Mouse (Mus musculus) layer of hippocampus, postnatal 10 days (tissue): Measurements from ENCODE around the gene Cidec. TPM values are rescaled to one million over a fixed set of nuclear protein-coding genes. Genes with fewer than 3 reads are reported as not detected.

Experiments
- microRNA-seq, 2 experiments: library from miRNA; unstranded; fragments of <30 nt; microRNA quantifications; one replicate each; pipeline ENCODE4 v1.2.0; 2021
- total RNA-seq, 2 experiments: library from RNA; stranded (reverse); gene quantifications; 2 replicates each; pipeline ENCODE4 v1.2.3; 2021

Cidec gene
- total RNA-seq, 2 experiments from 2014 or later: not detected

Small RNA genes lying within 50 kb of the gene (microRNA-seq; reads per million reads assigned to microRNA genes)
- gene Gm24387: 0 reads per million in 2 experiments

Other genes starting within 250 kb of the Cidec start
- 10 to 100 TPM; 93.2 to 95.1 TPM for gene Lhfpl4, start 240.4 kb downstream of the Cidec start, total RNA-seq
- gene Mtmr14, start 197.9 kb downstream of the Cidec start, total RNA-seq: 10 to 100 TPM; 18.1 to 20.6 TPM
- 1 to 10 TPM; 7.1 to 8.1 TPM for gene Cpne9, start 153.5 kb downstream of the Cidec start, total RNA-seq
- gene Brpf1, start 128.6 kb downstream of the Cidec start, total RNA-seq: 10 to 100 TPM; 28.3 to 28.6 TPM
- 1 to 10 TPM; 6.7 to 8.0 TPM for gene Ogg1, start 108.8 kb downstream of the Cidec start, total RNA-seq
- gene Camk1, start 91.8 kb downstream of the Cidec start, total RNA-seq: 10 to 100 TPM; 59.5 to 64.3 TPM
- 10 to 100 TPM; 51.0 to 58.4 TPM for gene Tada3, start 57.9 kb downstream of the Cidec start, total RNA-seq
- gene Arpc4, start 57.6 kb downstream of the Cidec start, total RNA-seq: 100 to 1,000 TPM; 324 to 337 TPM
- 10 to 100 TPM; 11.2 to 13.2 TPM for gene Ttll3, start 46.5 kb downstream of the Cidec start, total RNA-seq
- 10 to 100 TPM; 21.3 to 26.9 TPM for gene Rpusd3, start 16.4 kb downstream of the Cidec start, total RNA-seq
- gene Jagn1, start 6.8 kb upstream of the Cidec start, total RNA-seq: 10 to 100 TPM; 42.9 to 44.1 TPM
- gene Il17re, start 22.7 kb upstream of the Cidec start, total RNA-seq: under 1 TPM; 0.55 to 0.60 TPM
- 1 to 10 TPM; 4.8 to 5.6 TPM for gene Il17rc, start 35.7 kb upstream of the Cidec start, total RNA-seq
- 10 to 100 TPM; 80.0 to 92.3 TPM for gene Creld1, start 47.5 kb upstream of the Cidec start, total RNA-seq
- gene Prrt3, start 66.2 kb upstream of the Cidec start, total RNA-seq: 10 to 100 TPM; 36.7 to 39.7 TPM
- 10 to 100 TPM; 75.6 to 77.6 TPM for gene Emc3, start 95.9 kb upstream of the Cidec start, total RNA-seq
- 1 to 10 TPM; 3.2 to 4.9 TPM for gene Fancd2, start 95.9 kb upstream of the Cidec start, total RNA-seq
- gene Fancd2os, start 165.0 kb upstream of the Cidec start, total RNA-seq: under 1 TPM in 1 of 2 experiments, not detected in 1; 0.49 TPM
- gene Brk1, start 169.0 kb upstream of the Cidec start, total RNA-seq: 100 to 1,000 TPM; 221 TPM
- gene Vhl, start 188.2 kb upstream of the Cidec start, total RNA-seq: 10 to 100 TPM; 65.8 to 70.5 TPM
- gene Irak2, start 202.7 kb upstream of the Cidec start, total RNA-seq: 10 to 100 TPM; 15.0 TPM